ENCODE assay signal across 9 mouse cellular contexts in genomic region chr6:67142179-67142578, GRCm38 (mm10).
A peak's percentile ranks its signal among the peaks of the same experiment; 100 is the strongest.
DNase-seq lines count a peak whose midpoint lies in the region; ATAC-seq and TF ChIP-seq lines count a peak whose summit lies in the region.
"Had no signal": no experiment of that assay in that cellular context is flagged by ENCODE, and none has a peak within 500 bp of the region (broad histone marks: within the 10 kb centered on the region; RNA-seq: fewer than 3 reads in every experiment).

No protein-coding gene starts in this region.

- peak; percentile 86 for TF ChIP-seq CTCF in Patski (IDR thresholded peaks at IDR 0.05)
- TF ChIP-seq CTCF in kidney, adult 2 months (conservative IDR thresholded peaks at IDR 0.05; ENCODE audit: insufficient read depth, insufficient read length, low read depth, low read length): peak; percentile 95
- peak; percentile 80 for TF ChIP-seq CTCF in lung, postnatal 0 days (IDR thresholded peaks at IDR 0.05)

- 0 out of 2 replicates have a peak, but pooled peaks have one; percentile 7 for TF ChIP-seq EP300 in lung, postnatal 0 days (IDR thresholded peaks at IDR 0.05)

- TF ChIP-seq POLR2A in kidney, adult 2 months (IDR thresholded peaks at IDR 0.05; ENCODE audit: low read depth, low read length): no peak

- no peaks in the 10 kb centered on the region for H3K27me3 ChIP-seq in midbrain, embryonic 14.5 days (ENCODE audit: control insufficient read depth, insufficient read depth, low read length)
- no peaks in the 10 kb centered on the region for H3K27me3 ChIP-seq in midbrain, embryonic 10.5 days (ENCODE audit: low read depth, poor library complexity, severe bottlenecking)
- no peaks in the 10 kb centered on the region for H3K27me3 ChIP-seq in Patski
- H3K27me3 ChIP-seq in kidney, adult 2 months (replicated peaks; ENCODE audit: control insufficient read depth, insufficient read depth, low read length): no peaks in the 10 kb centered on the region
- no peaks in the 10 kb centered on the region for H3K27me3 ChIP-seq in lung, postnatal 0 days (replicated peaks; ENCODE audit: insufficient read depth, low read length)
- no peaks in the 10 kb centered on the region for H3K27me3 ChIP-seq in forebrain, embryonic 10.5 days (ENCODE audit: poor library complexity, severe bottlenecking)
- H3K27me3 ChIP-seq: lung, embryonic 15.5 days had no signal

- H3K4me1 ChIP-seq in midbrain, embryonic 14.5 days (ENCODE audit: control insufficient read depth, insufficient read depth, low read length): no peaks in the 10 kb centered on the region
- H3K4me1 ChIP-seq in midbrain, embryonic 10.5 days: peaks cover 4% of the 10 kb centered on the region
- peaks cover 11% of the 10 kb centered on the region; the same call in 1 of the 2 replicates for H3K4me1 ChIP-seq in kidney, adult 2 months (ENCODE audit: control insufficient read depth, insufficient read depth, low read length)
- H3K4me1 ChIP-seq in lung, postnatal 0 days (ENCODE audit: insufficient read depth, low read depth, low read length): no peaks in the 10 kb centered on the region
- H3K4me1 ChIP-seq in forebrain, embryonic 10.5 days: peaks cover 12% of the 10 kb centered on the region

- no peak overlapping the region for H3K4me2 ChIP-seq in midbrain, embryonic 14.5 days (ENCODE audit: low read length)
- no peak overlapping the region for H3K4me2 ChIP-seq in lung, postnatal 0 days (replicated peaks; ENCODE audit: low read depth, low read length)
- H3K4me2 ChIP-seq: lung, embryonic 15.5 days had no signal

- in situ Hi-C loops in Patski (cut with MboI; ENCODE audit: low pct_unique_long_range_greater_than_20kb): loop anchor here (5.0 kb wide), 1 partner anchor 105 kb away; the partner anchor contains the start of gene Gadd45a

- H3K36me3 ChIP-seq in midbrain, embryonic 14.5 days (ENCODE audit: control insufficient read depth, insufficient read depth, low read length): no peaks in the 10 kb centered on the region
- no peaks in the 10 kb centered on the region for H3K36me3 ChIP-seq in midbrain, embryonic 10.5 days
- H3K36me3 ChIP-seq in kidney, adult 2 months (ENCODE audit: control insufficient read depth, insufficient read depth, low read length): no peaks in the 10 kb centered on the region
- H3K36me3 ChIP-seq in lung, postnatal 0 days (ENCODE audit: insufficient read depth, low read length): no peaks in the 10 kb centered on the region
- H3K36me3 ChIP-seq in forebrain, embryonic 10.5 days (replicated peaks): no peaks in the 10 kb centered on the region
- H3K36me3 ChIP-seq: lung, embryonic 15.5 days had no signal

- POLR2A ChIA-PET in Patski (lab: Charles Lee): interaction anchor here (0.5 kb wide), 1 partner anchor 206 kb away, joined by 3 read pairs; no protein-coding TSS in a partner anchor

- H3K27ac ChIP-seq in midbrain, embryonic 14.5 days (replicated peaks; ENCODE audit: low read depth, low read length): no peak overlapping the region
- H3K27ac ChIP-seq in midbrain, embryonic 10.5 days (replicated peaks): no peak overlapping the region
- H3K27ac ChIP-seq in kidney, adult 2 months (ENCODE audit: insufficient read depth, low read depth, low read length): no peak overlapping the region
- no peak overlapping the region for H3K27ac ChIP-seq in lung, postnatal 0 days (ENCODE audit: low read length)
- H3K27ac ChIP-seq in forebrain, embryonic 10.5 days: no peak overlapping the region
- H3K27ac ChIP-seq: lung, embryonic 15.5 days had no signal

- DNase-seq in midbrain, embryonic 14.5 days: peak; percentile 31
- DNase-seq in midbrain, embryonic 10.5 days (ENCODE audit: low spot score): no peak
- DNase-seq in Patski (ENCODE audit: low read depth, low spot score): no peak
- DNase-seq in cerebellum, postnatal 36 days: peak; percentile 67
- peak; percentile 85 for DNase-seq in kidney, adult 2 months
- peak; percentile 83 for DNase-seq in lung, postnatal 0 days (ENCODE audit: low spot score)
- peak; percentile 62 to 81 for DNase-seq in thymus, postnatal 10 days (ENCODE audit: low spot score in 2 of 2)
- DNase-seq in forebrain, embryonic 10.5 days (ENCODE audit: extremely low spot score, low spot score): no peak

- 39% methylated on average over 4 of the region's 4 CpGs for WGBS in midbrain, embryonic 14.5 days
- 39% methylated on average over 4 of the region's 4 CpGs for WGBS in midbrain, embryonic 10.5 days
- WGBS in kidney, adult 2 months: 36% methylated on average over 4 of the region's 4 CpGs
- 34% methylated on average over 4 of the region's 4 CpGs for WGBS in lung, postnatal 0 days
- WGBS in forebrain, embryonic 10.5 days: 39% methylated on average over 4 of the region's 4 CpGs

- no peak overlapping the region for H3K9ac ChIP-seq in midbrain, embryonic 14.5 days (replicated peaks; ENCODE audit: low read length)
- no peak overlapping the region for H3K9ac ChIP-seq in lung, postnatal 0 days (replicated peaks; ENCODE audit: low read depth)
- H3K9ac ChIP-seq: lung, embryonic 15.5 days had no signal

- no peaks in the 10 kb centered on the region for H3K9me3 ChIP-seq in midbrain, embryonic 14.5 days (ENCODE audit: control insufficient read depth, low read length)
- no peaks in the 10 kb centered on the region for H3K9me3 ChIP-seq in midbrain, embryonic 10.5 days (replicated peaks)
- no peaks in the 10 kb centered on the region for H3K9me3 ChIP-seq in lung, postnatal 0 days (ENCODE audit: low read length)
- H3K9me3 ChIP-seq in forebrain, embryonic 10.5 days: no peaks in the 10 kb centered on the region
- H3K9me3 ChIP-seq: lung, embryonic 15.5 days had no signal

- H3K4me3 ChIP-seq in midbrain, embryonic 14.5 days (replicated peaks; ENCODE audit: low read depth, low read length): no peak overlapping the region
- no peak overlapping the region for H3K4me3 ChIP-seq in midbrain, embryonic 10.5 days
- no peak overlapping the region for H3K4me3 ChIP-seq in kidney, adult 2 months (ENCODE audit: insufficient read depth, low read depth, low read length)
- H3K4me3 ChIP-seq in lung, postnatal 0 days (ENCODE audit: low read depth, low read length): no peak overlapping the region
- no peak overlapping the region for H3K4me3 ChIP-seq in forebrain, embryonic 10.5 days
- H3K4me3 ChIP-seq: lung, embryonic 15.5 days had no signal

- no peak for ATAC-seq in midbrain, embryonic 14.5 days (ENCODE audit: low FRiP score, low TSS enrichment)
- ATAC-seq in Patski: no peak
- peak; percentile 27; the same call in 1 of the 2 replicates for ATAC-seq in lung, postnatal 0 days

- CTCF ChIA-PET in Patski (lab: Charles Lee): interaction anchor here (0.6 to 6.2 kb wide), 12 partner anchors 12 to 197 kb away, joined by 3 to 48 read pairs (median 3); partner anchors contain the start of gene Gadd45a

Comparison
In these comparisons a context has a peak if more than half of its experiments do, and no peak if none do; other contexts are left out.
1. DNase-seq: peak in midbrain, embryonic 14.5 days (single experiment), cerebellum, postnatal 36 days (2 of 2), kidney, adult 2 months (single experiment), lung, postnatal 0 days (single experiment) and thymus, postnatal 10 days (2 of 2); none in midbrain, embryonic 10.5 days (single experiment), Patski (single experiment) and forebrain, embryonic 10.5 days (single experiment).
2. Peak in every context shown above with its lines, with median percentiles within 50 percentile points of each other: CTCF ChIP-seq.